Mouse (Mus musculus) lung, postnatal 0 days (tissue): ENCODE results near the gene Tnfaip8l1. TPM values are rescaled to one million over a fixed set of nuclear protein-coding genes. Genes with fewer than 3 reads are reported as not detected.

Experiments
- ATAC-seq: fragments of 200-750 bp; cut with Nextera tagmentation; 2 replicates; pipeline ENCODE4 v1.8.0; 2017; ENCODE audit warnings: moderate library complexity
- DNase-seq: peaks from one replicate; pipeline ENCODE4 v3.0.0-alpha.2; 2016; ENCODE audit warnings: low spot score
- H3K27ac ChIP-seq: fragments of 300-500 bp; sonication (generic); 2 replicates; pipeline ENCODE4 v1.5.1; 2014; ENCODE audit warnings: antibody characterized with exemption, mild to moderate bottlenecking, low read length, mixed read lengths
- H3K27me3 ChIP-seq: fragments of 300-500 bp; sonication (generic); replicated peaks from 2 replicates; pipeline ENCODE4 v1.6.1; 2014; ENCODE audit warnings: low read length, mixed read lengths; ENCODE audit not compliant: insufficient read depth
- H3K36me3 ChIP-seq: fragments of 300-500 bp; sonication (generic); 2 replicates; pipeline ENCODE4 v1.6.1; 2014; ENCODE audit warnings: low read length, mixed read lengths; ENCODE audit not compliant: insufficient read depth
- H3K4me1 ChIP-seq: fragments of 300-500 bp; sonication (generic); 2 replicates; pipeline ENCODE4 v1.6.1; 2014; ENCODE audit warnings: antibody characterized with exemption, low read depth, low read length, mixed read lengths; ENCODE audit not compliant: insufficient read depth
- H3K4me2 ChIP-seq: fragments of 300-500 bp; sonication (generic); replicated peaks from 2 replicates; pipeline ENCODE4 v1.6.1; 2014; ENCODE audit warnings: low read depth, mild to moderate bottlenecking, low read length, moderate library complexity, mixed read lengths
- H3K4me3 ChIP-seq: fragments of 300-500 bp; sonication (generic); 2 replicates; pipeline ENCODE4 v1.5.1; 2014; ENCODE audit warnings: low read depth, low read length
- H3K9ac ChIP-seq: fragments of 300-500 bp; sonication (generic); replicated peaks from 2 replicates; pipeline ENCODE4 v1.6.1; 2014; ENCODE audit warnings: low read depth, mild to moderate bottlenecking
- H3K9me3 ChIP-seq: fragments of 300-500 bp; sonication (generic); 2 replicates; pipeline ENCODE4 v1.6.1; 2016; ENCODE audit warnings: low read length, mixed read lengths
- CTCF ChIP-seq: IDR thresholded peaks from 2 replicates; pipeline ENCODE4 v1.5.1; 2016; ENCODE audit warnings: antibody characterized with exemption, mild to moderate bottlenecking
- EP300 ChIP-seq: IDR thresholded peaks from 2 replicates; pipeline ENCODE4 v1.6.1; 2016; ENCODE audit warnings: antibody characterized with exemption, mild to moderate bottlenecking, control low read depth
- WGBS: fragments of 180-500 bp; shearing (Covaris S2); extraction: QIAGEN DNeasy Blood & Tissue Kit; methylation state at CpG from one replicate; pipeline ENCODE4 v1.1.7; 2014; 5-methylcytosine and 5-hydroxymethylcytosine counted together
- polyA plus RNA-seq: library from polyadenylated mRNA; unstranded; fragments of >200 nt; fragmentation: Nextera tagmentation; extraction: Ambion mirVana; gene quantifications from 2 replicates; pipeline ENCODE4 v1.2.1, GENCODE M21; 2015

The Tnfaip8l1 gene
- polyA plus RNA-seq, 1 experiment from 2014 or later = 4.7 TPM

- peaks cover 8% of the 10 kb centered on the region for H3K4me1 ChIP-seq
- TF ChIP-seq CTCF = no peak
- no peak for TF ChIP-seq EP300
- no peak for DNase-seq
- no peak overlapping the region for H3K27ac ChIP-seq
- WGBS = 67% methylated on average over 9 of the region's 9 CpGs
- H3K9me3 ChIP-seq = no peaks in the 10 kb centered on the region
- H3K4me3 ChIP-seq = no peak overlapping the region
- H3K36me3 ChIP-seq = no peaks in the 10 kb centered on the region
- H3K9ac ChIP-seq = no peak overlapping the region
- no peak overlapping the region for H3K4me2 ChIP-seq
- ATAC-seq = no peak
- H3K27me3 ChIP-seq = peaks cover 43% of the 10 kb centered on the region
Measured at GRCm38 (mm10) chr17:56144546-56144945, 17.7 kb upstream of the Tnfaip8l1 start.

DNA sequence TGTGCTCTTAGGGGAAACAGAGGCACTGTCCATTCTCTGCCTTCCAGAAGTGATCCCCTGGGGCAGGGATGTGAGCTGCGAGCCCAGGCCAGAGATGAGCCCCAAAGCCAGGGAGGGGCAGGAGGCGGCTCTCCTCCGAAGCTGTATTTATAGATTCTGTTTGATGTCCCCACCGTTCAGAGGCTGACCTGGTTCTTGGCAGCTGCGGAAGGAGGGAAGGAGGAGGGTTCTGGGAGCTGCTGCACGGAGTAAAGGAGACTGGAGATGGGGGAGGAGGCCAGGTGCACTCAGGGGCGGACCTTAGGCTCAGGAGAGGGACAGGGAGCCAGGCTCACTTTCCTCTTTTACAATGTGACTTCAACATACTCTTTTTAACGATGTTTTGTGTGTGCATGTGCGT lies 16.1 kb upstream of the Tnfaip8l1 start:
- Histone ChIP-seq H3K4me2 (no peak overlapping the region), H3K4me3 (no peak overlapping the region), H3K27me3 (peaks cover 34% of the 10 kb centered on the region), H3K36me3 (no peaks in the 10 kb centered on the region), H3K4me1 (peaks cover 8% of the 10 kb centered on the region; the same call in 1 of the 2 replicates), H3K9me3 (no peaks in the 10 kb centered on the region), H3K9ac (no peak overlapping the region), H3K27ac (no peak overlapping the region)
- ATAC-seq (no peak), DNase-seq (no peak)
- no peak for TF ChIP-seq EP300
- no peak for TF ChIP-seq CTCF
- WGBS = 19% methylated on average over 9 of the region's 9 CpGs

DNA sequence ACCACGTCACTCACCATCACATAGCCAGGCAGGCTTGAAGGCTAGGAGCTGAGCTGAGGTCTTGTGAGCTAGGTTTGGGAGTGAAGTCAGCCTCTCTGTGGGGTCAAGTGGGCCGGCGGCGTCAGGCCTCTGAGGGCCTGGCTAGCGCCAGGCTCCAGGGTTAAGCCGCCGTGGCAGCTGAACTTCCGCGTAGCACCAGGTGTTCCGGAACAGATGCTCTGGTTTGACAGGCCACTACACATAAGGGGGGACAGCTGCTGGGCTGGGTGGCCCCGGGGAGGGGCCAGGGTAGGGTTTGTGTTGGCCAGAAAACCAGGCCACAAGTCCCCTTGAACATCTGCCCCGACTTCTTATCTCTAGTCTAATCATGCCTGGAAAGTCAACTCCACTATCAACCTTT lies 14.9 kb upstream of the Tnfaip8l1 start:
- WGBS = 35% methylated on average over 12 of the region's 12 CpGs
- H3K9ac ChIP-seq = no peak overlapping the region
- DNase-seq (no peak), ATAC-seq (no peak)
- no peaks in the 10 kb centered on the region for H3K4me1 ChIP-seq
- TF ChIP-seq EP300 (no peak), CTCF (no peak)
- no peaks in the 10 kb centered on the region for H3K36me3 ChIP-seq
- no peak overlapping the region for H3K4me3 ChIP-seq
- H3K9me3 ChIP-seq = no peaks in the 10 kb centered on the region
- no peak overlapping the region for H3K4me2 ChIP-seq
- H3K27me3 ChIP-seq = peaks cover 24% of the 10 kb centered on the region
- no peak overlapping the region for H3K27ac ChIP-seq

DNA sequence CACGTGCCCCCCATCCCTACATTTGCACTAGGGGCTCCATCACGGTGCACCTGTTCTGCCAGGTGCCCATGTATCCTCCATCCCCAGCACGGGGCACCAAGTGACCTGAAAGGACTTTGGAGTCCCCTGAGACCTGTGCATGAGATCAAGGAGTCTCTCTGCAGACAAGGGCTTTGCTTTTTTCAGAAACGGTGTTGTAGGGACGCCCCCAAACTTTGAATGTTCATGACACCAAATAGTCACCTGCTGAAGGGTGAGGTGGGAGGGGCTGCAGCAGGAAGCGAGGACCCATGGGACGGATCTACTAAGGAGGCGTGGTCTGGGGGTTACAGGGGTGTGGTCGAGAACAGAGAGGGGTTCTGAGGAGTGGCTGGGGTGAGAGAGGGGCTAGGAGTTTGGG lies 14.0 kb upstream of the Tnfaip8l1 start:
- peaks cover 22% of the 10 kb centered on the region for H3K27me3 ChIP-seq
- no peaks in the 10 kb centered on the region for H3K9me3 ChIP-seq
- TF ChIP-seq EP300 (no peak), CTCF (no peak)
- no peaks in the 10 kb centered on the region for H3K36me3 ChIP-seq
- no peak overlapping the region for H3K9ac ChIP-seq
- no peak overlapping the region for H3K27ac ChIP-seq
- no peak overlapping the region for H3K4me3 ChIP-seq
- DNase-seq (peak; percentile 44), ATAC-seq (no peak)
- 17% methylated on average over 9 of the region's 9 CpGs for WGBS
- H3K4me2 ChIP-seq = peak overlapping the region; percentile 20; the same call in 1 of the 2 replicates
- no peaks in the 10 kb centered on the region for H3K4me1 ChIP-seq

- Histone ChIP-seq H3K4me2 (peak overlapping the region; percentile 20), H3K27me3 (peaks cover 22% of the 10 kb centered on the region), H3K27ac (no peak overlapping the region), H3K9ac (no peak overlapping the region), H3K36me3 (no peaks in the 10 kb centered on the region), H3K9me3 (no peaks in the 10 kb centered on the region), H3K4me1 (no peaks in the 10 kb centered on the region), H3K4me3 (no peak overlapping the region)
- TF ChIP-seq CTCF (no peak), EP300 (no peak)
- WGBS = 3% methylated on average over 30 of the region's 30 CpGs
- ATAC-seq (no peak), DNase-seq (no peak)
Measured at GRCm38 (mm10) chr17:56148790-56149618, 13.3 kb upstream of the Tnfaip8l1 start.

- DNase-seq (no peak), ATAC-seq (no peak)
- Histone ChIP-seq H3K36me3 (no peaks in the 10 kb centered on the region), H3K4me3 (no peak overlapping the region), H3K9me3 (no peaks in the 10 kb centered on the region), H3K4me1 (no peaks in the 10 kb centered on the region), H3K27me3 (peaks cover 20% of the 10 kb centered on the region), H3K9ac (no peak overlapping the region), H3K4me2 (no peak overlapping the region), H3K27ac (no peak overlapping the region)
- 35% methylated on average over 2 of the region's 2 CpGs for WGBS
- no peak for TF ChIP-seq CTCF
- no peak for TF ChIP-seq EP300
Measured at GRCm38 (mm10) chr17:56149897-56150296, 12.4 kb upstream of the Tnfaip8l1 start.
